Mouse (Mus musculus): Measurements from ENCODE around the gene Herc2. TPM values are rescaled to one million over a fixed set of nuclear protein-coding genes. Genes with fewer than 3 reads are reported as not detected.

The Herc2 gene
- polyA plus RNA-seq, 1 experiment from 2014 or later = 50.7 TPM

- H3K9me3 ChIP-seq = no peaks in the 10 kb centered on the region
Measured at GRCm38 (mm10) chr7:56151885-56152676, 102.1 kb downstream of the Herc2 start.

GRCm38 (mm10) chr7:56153161-56153560 is 103.2 kb downstream of the Herc2 start:
- H3K4me3 ChIP-seq = no peak overlapping the region
- H3K4me1 ChIP-seq (replicated peaks) = no peaks in the 10 kb centered on the region
- 94% methylated on average over 9 of the region's 9 CpGs for WGBS
- H3K27me3 ChIP-seq = no peaks in the 10 kb centered on the region
- no peak overlapping the region for H3K27ac ChIP-seq (replicated peaks)
- H3K9ac ChIP-seq = no peak overlapping the region
- H3K4me2 ChIP-seq = no peak overlapping the region
- H3K36me3 ChIP-seq = peaks cover 71% of the 10 kb centered on the region
- H3K9me3 ChIP-seq = no peaks in the 10 kb centered on the region
- ATAC-seq (ENCODE audit: low FRiP score, low read depth) = no peak

More at GRCm38 (mm10) chr7:56151885-56152676, 102.1 kb downstream of the Herc2 start:
- no peak overlapping the region for H3K27ac ChIP-seq (replicated peaks)
- no peak overlapping the region for H3K4me3 ChIP-seq
- H3K27me3 ChIP-seq = no peaks in the 10 kb centered on the region
- ATAC-seq (ENCODE audit: low FRiP score, low read depth) = no peak
- 96% methylated on average over 16 of the region's 16 CpGs for WGBS
- H3K4me1 ChIP-seq (replicated peaks) = no peaks in the 10 kb centered on the region
- H3K36me3 ChIP-seq = peaks cover 71% of the 10 kb centered on the region
- no peak overlapping the region for H3K4me2 ChIP-seq
- no peak overlapping the region for H3K9ac ChIP-seq

GRCm38 (mm10) chr7:56153625-56154024 is 103.6 kb downstream of the Herc2 start:
- 91% methylated on average over 12 of the region's 12 CpGs for WGBS
- ATAC-seq (ENCODE audit: low FRiP score, low read depth) = no peak
- Histone ChIP-seq H3K4me1 (replicated peaks) (no peaks in the 10 kb centered on the region), H3K36me3 (peaks cover 72% of the 10 kb centered on the region), H3K27ac (replicated peaks) (no peak overlapping the region), H3K27me3 (no peaks in the 10 kb centered on the region), H3K4me2 (no peak overlapping the region), H3K4me3 (no peak overlapping the region), H3K9me3 (no peaks in the 10 kb centered on the region), H3K9ac (no peak overlapping the region)

GRCm38 (mm10) chr7:56163316-56163715 is 113.3 kb downstream of the Herc2 start:
- H3K9ac ChIP-seq = no peak overlapping the region
- 93% methylated on average over 4 of the region's 4 CpGs for WGBS
- H3K4me3 ChIP-seq = no peak overlapping the region
- no peaks in the 10 kb centered on the region for H3K27me3 ChIP-seq
- H3K4me2 ChIP-seq = no peak overlapping the region
- no peak overlapping the region for H3K27ac ChIP-seq (replicated peaks)
- no peak for ATAC-seq (ENCODE audit: low FRiP score, low read depth)
- no peaks in the 10 kb centered on the region for H3K9me3 ChIP-seq
- H3K4me1 ChIP-seq (replicated peaks) = no peaks in the 10 kb centered on the region
- H3K36me3 ChIP-seq = peaks cover 43% of the 10 kb centered on the region

- H3K4me3 ChIP-seq = no peak overlapping the region
- H3K4me2 ChIP-seq = no peak overlapping the region
- 61% methylated on average over 7 of the region's 7 CpGs for WGBS
- H3K9ac ChIP-seq = no peak overlapping the region
- no peak for ATAC-seq (ENCODE audit: low FRiP score, low read depth)
- no peak overlapping the region for H3K27ac ChIP-seq (replicated peaks)
- peaks cover 28% of the 10 kb centered on the region for H3K36me3 ChIP-seq
- H3K4me1 ChIP-seq (replicated peaks) = no peaks in the 10 kb centered on the region
- no peaks in the 10 kb centered on the region for H3K27me3 ChIP-seq
- no peaks in the 10 kb centered on the region for H3K9me3 ChIP-seq
Measured at GRCm38 (mm10) chr7:56168713-56169112, 118.7 kb downstream of the Herc2 start.

- Histone ChIP-seq H3K27me3 (no peaks in the 10 kb centered on the region), H3K4me1 (replicated peaks) (no peaks in the 10 kb centered on the region), H3K27ac (replicated peaks) (no peak overlapping the region), H3K9ac (no peak overlapping the region), H3K4me2 (no peak overlapping the region), H3K36me3 (peaks cover 23% of the 10 kb centered on the region), H3K9me3 (no peaks in the 10 kb centered on the region), H3K4me3 (no peak overlapping the region)
- 66% methylated on average over 3 of the region's 3 CpGs for WGBS
- no peak for ATAC-seq (ENCODE audit: low FRiP score, low read depth)
Measured at GRCm38 (mm10) chr7:56177371-56177770, 127.4 kb downstream of the Herc2 start.

- no peak for ATAC-seq (ENCODE audit: low FRiP score, low read depth)
Measured at GRCm38 (mm10) chr7:56191041-56191440, 141.0 kb downstream of the Herc2 start.

GRCm38 (mm10) chr7:56191661-56192060 is 141.7 kb downstream of the Herc2 start:
- 70% methylated on average over 4 of the region's 4 CpGs for WGBS
- peaks cover 68% of the 10 kb centered on the region for H3K36me3 ChIP-seq

More at GRCm38 (mm10) chr7:56191041-56191440, 141.0 kb downstream of the Herc2 start:
- no peak overlapping the region for H3K4me2 ChIP-seq
- no peak overlapping the region for H3K27ac ChIP-seq (replicated peaks)
- 90% methylated on average over 6 of the region's 6 CpGs for WGBS
- H3K4me3 ChIP-seq = no peak overlapping the region
- no peak overlapping the region for H3K9ac ChIP-seq
- no peaks in the 10 kb centered on the region for H3K9me3 ChIP-seq
- H3K4me1 ChIP-seq (replicated peaks) = no peaks in the 10 kb centered on the region
- H3K27me3 ChIP-seq = no peaks in the 10 kb centered on the region
- H3K36me3 ChIP-seq = peaks cover 65% of the 10 kb centered on the region

GRCm38 (mm10) chr7:56201483-56202218 is 151.7 kb downstream of the Herc2 start:
- Histone ChIP-seq H3K36me3 (peaks cover 80% of the 10 kb centered on the region), H3K4me3 (no peak overlapping the region), H3K4me1 (replicated peaks) (no peaks in the 10 kb centered on the region), H3K9ac (no peak overlapping the region), H3K27me3 (no peaks in the 10 kb centered on the region), H3K27ac (replicated peaks) (no peak overlapping the region), H3K4me2 (no peak overlapping the region), H3K9me3 (no peaks in the 10 kb centered on the region)
- WGBS = 98% methylated on average over 10 of the region's 10 CpGs
- no peak for ATAC-seq (ENCODE audit: low FRiP score, low read depth)

More at GRCm38 (mm10) chr7:56191661-56192060, 141.7 kb downstream of the Herc2 start:
- Histone ChIP-seq H3K9ac (no peak overlapping the region), H3K9me3 (no peaks in the 10 kb centered on the region), H3K27me3 (no peaks in the 10 kb centered on the region), H3K27ac (replicated peaks) (no peak overlapping the region), H3K4me2 (no peak overlapping the region), H3K4me1 (replicated peaks) (no peaks in the 10 kb centered on the region), H3K4me3 (no peak overlapping the region)
- ATAC-seq (ENCODE audit: low FRiP score, low read depth) = no peak

- H3K4me2 ChIP-seq = no peak overlapping the region
- no peak overlapping the region for H3K9ac ChIP-seq
- no peak overlapping the region for H3K27ac ChIP-seq (replicated peaks)
- H3K4me3 ChIP-seq = no peak overlapping the region
- H3K36me3 ChIP-seq = peaks cover 79% of the 10 kb centered on the region
- H3K4me1 ChIP-seq (replicated peaks) = no peaks in the 10 kb centered on the region
- no peaks in the 10 kb centered on the region for H3K27me3 ChIP-seq
- ATAC-seq (ENCODE audit: low FRiP score, low read depth) = no peak
- no peaks in the 10 kb centered on the region for H3K9me3 ChIP-seq
- WGBS = 94% methylated on average over 3 of the region's 3 CpGs
Measured at GRCm38 (mm10) chr7:56202843-56203242, 152.8 kb downstream of the Herc2 start.

- H3K9ac ChIP-seq = no peak overlapping the region
- ATAC-seq (ENCODE audit: low FRiP score, low read depth) = no peak
- no peaks in the 10 kb centered on the region for H3K4me1 ChIP-seq (replicated peaks)
- peaks cover 77% of the 10 kb centered on the region for H3K36me3 ChIP-seq
- H3K27me3 ChIP-seq = no peaks in the 10 kb centered on the region
- no peak overlapping the region for H3K4me3 ChIP-seq
- WGBS = 96% methylated on average over 2 of the region's 2 CpGs
- no peak overlapping the region for H3K4me2 ChIP-seq
- H3K27ac ChIP-seq (replicated peaks) = no peak overlapping the region
- no peaks in the 10 kb centered on the region for H3K9me3 ChIP-seq
Measured at GRCm38 (mm10) chr7:56203286-56203685, 153.3 kb downstream of the Herc2 start.

- Histone ChIP-seq H3K4me2 (no peak overlapping the region), H3K27ac (replicated peaks) (no peak overlapping the region), H3K4me3 (no peak overlapping the region), H3K36me3 (peaks cover 78% of the 10 kb centered on the region), H3K9ac (no peak overlapping the region), H3K4me1 (replicated peaks) (no peaks in the 10 kb centered on the region), H3K9me3 (no peaks in the 10 kb centered on the region), H3K27me3 (no peaks in the 10 kb centered on the region)
- 48% methylated on average over 3 of the region's 3 CpGs for WGBS
- no peak for ATAC-seq (ENCODE audit: low FRiP score, low read depth)
Measured at GRCm38 (mm10) chr7:56204877-56205276, 154.9 kb downstream of the Herc2 start.

All from hindbrain, embryonic 15.5 days (tissue).